Mouse (Mus musculus) embryonic facial prominence, embryonic 14.5 days (tissue): ENCODE measurements around the gene Mrpl2. TPM values are rescaled to one million over a fixed set of nuclear protein-coding genes. Genes with fewer than 3 reads are reported as not detected.
A peak's percentile ranks its signal among the peaks of the same experiment; 100 is the strongest.

Source experiments
- ATAC-seq: fragments of 200-750 bp; cut with Nextera tagmentation; 2 replicates; pipeline ENCODE4 v1.8.0; 2017; ENCODE audit warnings: low read depth, moderate number of reproducible peaks, moderate TSS enrichment
- DNase-seq: peaks from one replicate; pipeline ENCODE4 v3.0.0-alpha.2; 2015; ENCODE audit warnings: low spot score
- H3K27ac ChIP-seq: fragments of 300-500 bp; sonication (generic); replicated peaks from 2 replicates; pipeline ENCODE4 v1.5.1; 2014; ENCODE audit warnings: low read depth, mild to moderate bottlenecking, low read length, moderate library complexity
- H3K27me3 ChIP-seq: fragments of 300-500 bp; sonication (generic); replicated peaks from 2 replicates; pipeline ENCODE4 v1.6.1; 2014; ENCODE audit warnings: low read length; ENCODE audit not compliant: control insufficient read depth, insufficient read depth
- H3K36me3 ChIP-seq: fragments of 300-500 bp; sonication (generic); 2 replicates; pipeline ENCODE4 v1.6.1; 2014; ENCODE audit warnings: low read length, mixed read lengths; ENCODE audit not compliant: control insufficient read depth, insufficient read depth
- H3K4me1 ChIP-seq: fragments of 300-500 bp; sonication (generic); 2 replicates; pipeline ENCODE4 v1.6.1; 2014; ENCODE audit warnings: antibody characterized with exemption, low read length; ENCODE audit not compliant: control insufficient read depth, insufficient read depth
- H3K4me2 ChIP-seq: fragments of 300-500 bp; sonication (generic); 2 replicates; pipeline ENCODE4 v1.6.1; 2014; ENCODE audit warnings: low read depth, mild to moderate bottlenecking, low read length, moderate library complexity, mixed read lengths
- H3K4me3 ChIP-seq: fragments of 300-500 bp; sonication (generic); 2 replicates; pipeline ENCODE4 v1.5.1; 2014; ENCODE audit warnings: low read depth, mild to moderate bottlenecking, low read length
- H3K9ac ChIP-seq: fragments of 300-500 bp; sonication (generic); 2 replicates; pipeline ENCODE4 v1.6.1; 2014; ENCODE audit warnings: low read depth, mild to moderate bottlenecking, low read length, moderate library complexity, mixed read lengths
- H3K9me3 ChIP-seq: fragments of 300-500 bp; sonication (generic); 2 replicates; pipeline ENCODE4 v1.6.1; 2016; ENCODE audit warnings: low read length; ENCODE audit not compliant: control insufficient read depth
- WGBS: fragments of 180-500 bp; shearing (Covaris S2); extraction: QIAGEN DNeasy Blood & Tissue Kit; methylation state at CpG from one replicate; pipeline ENCODE4 v1.1.7; 2014; 5-methylcytosine and 5-hydroxymethylcytosine counted together
- polyA plus RNA-seq: library from polyadenylated mRNA; unstranded; fragments of >200 nt; fragmentation: Nextera tagmentation; extraction: Ambion mirVana; gene quantifications from 2 replicates; pipeline ENCODE4 v1.2.1, GENCODE M21; 2014

Mrpl2 gene
- polyA plus RNA-seq, 1 experiment from 2014 or later, result 91.8 TPM

GRCm38 (mm10) chr17:46629685-46630441 lies 16.2 kb upstream of the Mrpl2 start:
- peak overlapping the region; percentile 98 for H3K9ac ChIP-seq
- H3K4me1 ChIP-seq, result peaks cover 44% of the 10 kb centered on the region
- H3K27me3 ChIP-seq, result no peaks in the 10 kb centered on the region
- H3K36me3 ChIP-seq, result peaks cover 13% of the 10 kb centered on the region; the same call in 1 of the 2 replicates
- DNase-seq (peak; percentile 92), ATAC-seq (peak; percentile 69)
- WGBS, result 9% methylated on average over 11 of the region's 12 CpGs
- peak overlapping the region; percentile 77 for H3K4me2 ChIP-seq
- H3K27ac ChIP-seq, result peak overlapping the region; percentile 96
- peak overlapping the region; percentile 99 for H3K4me3 ChIP-seq
- H3K9me3 ChIP-seq, result no peaks in the 10 kb centered on the region

GRCm38 (mm10) chr17:46636831-46637523 lies 9.1 kb upstream of the Mrpl2 start:
- 0 out of 2 replicates have a peak overlapping the region, but pooled peaks have one; percentile 9 for H3K4me3 ChIP-seq
- peak; percentile 45 for ATAC-seq
- DNase-seq, result peak; percentile 86
- no peak overlapping the region; the same call in 1 of the 2 replicates for H3K27ac ChIP-seq
- no peaks in the 10 kb centered on the region for H3K27me3 ChIP-seq
- no peaks in the 10 kb centered on the region; the same call in 1 of the 2 replicates for H3K4me1 ChIP-seq
- peaks cover 45% of the 10 kb centered on the region for H3K36me3 ChIP-seq
- no peaks in the 10 kb centered on the region for H3K9me3 ChIP-seq
- 19% methylated on average over 15 of the region's 15 CpGs for WGBS
- H3K4me2 ChIP-seq, result peak overlapping the region; percentile 27
- peak overlapping the region; percentile 47; the same call in 1 of the 2 replicates for H3K9ac ChIP-seq

GRCm38 (mm10) chr17:46639929-46640328 lies 6.1 kb upstream of the Mrpl2 start:
- Histone ChIP-seq H3K36me3 (peaks cover 47% of the 10 kb centered on the region), H3K9me3 (no peaks in the 10 kb centered on the region), H3K27ac (no peak overlapping the region), H3K4me3 (no peak overlapping the region), H3K4me2 (no peak overlapping the region), H3K4me1 (peaks cover 6% of the 10 kb centered on the region; the same call in 1 of the 2 replicates), H3K27me3 (no peaks in the 10 kb centered on the region), H3K9ac (no peak overlapping the region)
- WGBS, result 81% methylated on average over 7 of the region's 9 CpGs
- DNase-seq, result no peak
- ATAC-seq, result no peak

- DNase-seq, result no peak
Measured at GRCm38 (mm10) chr17:46642060-46642459, 4.0 kb upstream of the Mrpl2 start.

GRCm38 (mm10) chr17:46644152-46644805 lies 1.8 kb upstream of the Mrpl2 start:
- ATAC-seq, result no peak
- 85% methylated on average over 12 of the region's 12 CpGs for WGBS
- H3K4me2 ChIP-seq, result peak overlapping the region; percentile 84
- peak overlapping the region; percentile 77; the same call in 1 of the 2 replicates for H3K4me3 ChIP-seq
- no peaks in the 10 kb centered on the region for H3K27me3 ChIP-seq
- H3K9me3 ChIP-seq, result no peaks in the 10 kb centered on the region
- peak overlapping the region; percentile 81 for H3K9ac ChIP-seq
- peaks cover 13% of the 10 kb centered on the region for H3K4me1 ChIP-seq
- no peak for DNase-seq
- H3K27ac ChIP-seq, result no peak overlapping the region
- peaks cover 54% of the 10 kb centered on the region for H3K36me3 ChIP-seq

More at GRCm38 (mm10) chr17:46642060-46642459, 4.0 kb upstream of the Mrpl2 start:
- peaks cover 13% of the 10 kb centered on the region for H3K4me1 ChIP-seq
- ATAC-seq, result no peak
- H3K36me3 ChIP-seq, result peaks cover 40% of the 10 kb centered on the region
- H3K27me3 ChIP-seq, result no peaks in the 10 kb centered on the region
- H3K27ac ChIP-seq, result no peak overlapping the region
- H3K9ac ChIP-seq, result no peak overlapping the region
- H3K9me3 ChIP-seq, result no peaks in the 10 kb centered on the region
- H3K4me2 ChIP-seq, result no peak overlapping the region
- no peak overlapping the region for H3K4me3 ChIP-seq
- WGBS, result 94% methylated on average over 17 of the region's 17 CpGs

GRCm38 (mm10) chr17:46644916-46645475 lies 1.0 kb upstream of the Mrpl2 start:
- Histone ChIP-seq H3K4me1 (peaks cover 17% of the 10 kb centered on the region), H3K4me2 (peak overlapping the region; percentile 84), H3K36me3 (peaks cover 48% of the 10 kb centered on the region), H3K4me3 (peak overlapping the region; percentile 77), H3K27me3 (no peaks in the 10 kb centered on the region), H3K9me3 (no peaks in the 10 kb centered on the region), H3K9ac (peak overlapping the region; percentile 81), H3K27ac (peak overlapping the region; percentile 42)
- DNase-seq (no peak), ATAC-seq (no peak)
- 11% methylated on average over 11 of the region's 11 CpGs for WGBS

GRCm38 (mm10) chr17:46646322-46646662 lies 263 bp downstream of the Mrpl2 start:
- peak overlapping the region; percentile 73 for H3K4me2 ChIP-seq
- H3K9ac ChIP-seq, result peak overlapping the region; percentile 87
- 0% methylated on average over 12 of the region's 19 CpGs for WGBS
- peak; percentile 2; the same call in 1 of the 2 replicates for ATAC-seq
- peak overlapping the region; percentile 79 for H3K27ac ChIP-seq
- peak overlapping the region; percentile 77 for H3K4me3 ChIP-seq
- H3K36me3 ChIP-seq, result peaks cover 37% of the 10 kb centered on the region
- H3K27me3 ChIP-seq, result no peaks in the 10 kb centered on the region
- H3K9me3 ChIP-seq, result no peaks in the 10 kb centered on the region
- peaks cover 19% of the 10 kb centered on the region for H3K4me1 ChIP-seq
- no peak for DNase-seq

- Histone ChIP-seq H3K27me3 (no peaks in the 10 kb centered on the region), H3K9me3 (no peaks in the 10 kb centered on the region), H3K4me2 (peak overlapping the region; percentile 73; the same call in 1 of the 2 replicates), H3K36me3 (peaks cover 35% of the 10 kb centered on the region), H3K4me3 (peak overlapping the region; percentile 77), H3K27ac (no peak overlapping the region), H3K4me1 (peaks cover 29% of the 10 kb centered on the region), H3K9ac (no peak overlapping the region)
- WGBS, result 89% methylated on average over 7 of the region's 7 CpGs
- DNase-seq, result no peak
- no peak for ATAC-seq
Measured at GRCm38 (mm10) chr17:46647279-46647678, 1.2 kb downstream of the Mrpl2 start.
